Mouse (Mus musculus): Measurements from ENCODE around the gene Lhfp. TPM values are rescaled to one million over a fixed set of nuclear protein-coding genes. Genes with fewer than 3 reads are reported as not detected.

The Lhfp gene
- polyA plus RNA-seq, 1 experiment from 2014 or later = 37.4 TPM

GRCm38 (mm10) chr3:53201670-53202069 is 160.3 kb downstream of the Lhfp start:
- ATAC-seq (ENCODE audit: low FRiP score, low TSS enrichment) (no peak), DNase-seq (ENCODE audit: low spot score) (no peak)
- 58% methylated on average over 10 of the region's 10 CpGs for WGBS

GRCm38 (mm10) chr3:53202184-53202583 is 160.9 kb downstream of the Lhfp start:
- no peaks in the 10 kb centered on the region for H3K9me3 ChIP-seq (ENCODE audit: control insufficient read depth, low read length)
- no peaks in the 10 kb centered on the region for H3K27me3 ChIP-seq (ENCODE audit: control insufficient read depth, insufficient read depth, low read length)
- TF ChIP-seq CTCF (IDR thresholded peaks at IDR 0.05; ENCODE audit: low read depth) (no peak), EP300 (optimal IDR thresholded peaks at IDR 0.05) (no peak)
- H3K4me2 ChIP-seq (replicated peaks; ENCODE audit: low read depth) = no peak overlapping the region
- H3K4me1 ChIP-seq (replicated peaks; ENCODE audit: control insufficient read depth, insufficient read depth) = 0 out of 2 replicates have a peak, but pooled peaks cover 3% of the 10 kb centered on the region
- 70% methylated on average over 6 of the region's 6 CpGs for WGBS
- DNase-seq (ENCODE audit: low spot score) (no peak), ATAC-seq (ENCODE audit: low FRiP score, low TSS enrichment) (no peak)
- H3K4me3 ChIP-seq (ENCODE audit: low read depth, low read length) = no peak overlapping the region
- H3K27ac ChIP-seq (replicated peaks) = no peak overlapping the region
- H3K9ac ChIP-seq (ENCODE audit: low read length) = no peak overlapping the region
- no peaks in the 10 kb centered on the region for H3K36me3 ChIP-seq (ENCODE audit: control insufficient read depth, insufficient read depth, low read length)

More at GRCm38 (mm10) chr3:53201670-53202069, 160.3 kb downstream of the Lhfp start:
- no peak overlapping the region for H3K4me3 ChIP-seq (ENCODE audit: low read depth, low read length)
- H3K36me3 ChIP-seq (ENCODE audit: control insufficient read depth, insufficient read depth, low read length) = no peaks in the 10 kb centered on the region
- 0 out of 2 replicates have a peak, but pooled peaks cover 3% of the 10 kb centered on the region for H3K4me1 ChIP-seq (replicated peaks; ENCODE audit: control insufficient read depth, insufficient read depth)
- H3K27me3 ChIP-seq (ENCODE audit: control insufficient read depth, insufficient read depth, low read length) = no peaks in the 10 kb centered on the region
- H3K4me2 ChIP-seq (replicated peaks; ENCODE audit: low read depth) = no peak overlapping the region
- TF ChIP-seq CTCF (IDR thresholded peaks at IDR 0.05; ENCODE audit: low read depth) (no peak), EP300 (optimal IDR thresholded peaks at IDR 0.05) (no peak)
- H3K9me3 ChIP-seq (ENCODE audit: control insufficient read depth, low read length) = no peaks in the 10 kb centered on the region
- H3K9ac ChIP-seq (ENCODE audit: low read length) = no peak overlapping the region
- no peak overlapping the region for H3K27ac ChIP-seq (replicated peaks)

DNA sequence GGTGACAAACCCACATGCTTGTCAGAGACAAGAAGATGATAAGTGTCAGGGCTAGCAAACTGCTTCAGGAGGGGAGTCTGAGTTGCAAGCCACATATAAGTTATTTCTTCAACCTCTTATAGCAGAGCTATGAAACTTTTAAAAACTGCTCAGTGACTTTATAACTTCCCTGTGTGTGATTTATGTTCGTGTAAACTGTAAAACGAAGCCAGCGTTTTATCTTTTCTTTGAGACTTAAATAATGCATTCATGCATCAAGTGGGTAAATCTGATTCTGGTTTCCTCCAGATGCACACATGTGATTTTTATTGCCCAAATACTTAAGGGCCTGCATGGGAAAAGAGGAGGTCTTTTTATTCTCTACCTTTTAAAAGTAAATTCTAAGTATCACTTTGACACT is 161.4 kb downstream of the Lhfp start:
- H3K4me3 ChIP-seq (ENCODE audit: low read depth, low read length) = no peak overlapping the region
- ATAC-seq (ENCODE audit: low FRiP score, low TSS enrichment) = no peak
- no peak overlapping the region for H3K9ac ChIP-seq (ENCODE audit: low read length)
- H3K4me2 ChIP-seq (replicated peaks; ENCODE audit: low read depth) = no peak overlapping the region
- H3K27ac ChIP-seq (replicated peaks) = no peak overlapping the region
- H3K36me3 ChIP-seq (ENCODE audit: control insufficient read depth, insufficient read depth, low read length) = no peaks in the 10 kb centered on the region
- WGBS = 49% methylated on average over 3 of the region's 3 CpGs
- TF ChIP-seq CTCF (IDR thresholded peaks at IDR 0.05; ENCODE audit: low read depth) (no peak), EP300 (optimal IDR thresholded peaks at IDR 0.05) (no peak)
- no peaks in the 10 kb centered on the region for H3K9me3 ChIP-seq (ENCODE audit: control insufficient read depth, low read length)
- DNase-seq (ENCODE audit: low spot score) = no peak
- H3K4me1 ChIP-seq (replicated peaks; ENCODE audit: control insufficient read depth, insufficient read depth) = 0 out of 2 replicates have a peak, but pooled peaks cover 3% of the 10 kb centered on the region
- H3K27me3 ChIP-seq (ENCODE audit: control insufficient read depth, insufficient read depth, low read length) = no peaks in the 10 kb centered on the region

GRCm38 (mm10) chr3:53203656-53204055 is 162.3 kb downstream of the Lhfp start:
- H3K4me3 ChIP-seq (ENCODE audit: low read depth, low read length) = no peak overlapping the region
- H3K4me2 ChIP-seq (replicated peaks; ENCODE audit: low read depth) = no peak overlapping the region
- no peaks in the 10 kb centered on the region for H3K36me3 ChIP-seq (ENCODE audit: control insufficient read depth, insufficient read depth, low read length)
- H3K9me3 ChIP-seq (ENCODE audit: control insufficient read depth, low read length) = no peaks in the 10 kb centered on the region
- ATAC-seq (ENCODE audit: low FRiP score, low TSS enrichment) (no peak), DNase-seq (ENCODE audit: low spot score) (no peak)
- TF ChIP-seq CTCF (IDR thresholded peaks at IDR 0.05; ENCODE audit: low read depth) (no peak), EP300 (optimal IDR thresholded peaks at IDR 0.05) (no peak)
- H3K27ac ChIP-seq (replicated peaks) = no peak overlapping the region
- H3K4me1 ChIP-seq (replicated peaks; ENCODE audit: control insufficient read depth, insufficient read depth) = 0 out of 2 replicates have a peak, but pooled peaks cover 3% of the 10 kb centered on the region
- H3K27me3 ChIP-seq (ENCODE audit: control insufficient read depth, insufficient read depth, low read length) = no peaks in the 10 kb centered on the region
- H3K9ac ChIP-seq (ENCODE audit: low read length) = no peak overlapping the region
- 85% methylated on average over 5 of the region's 5 CpGs for WGBS

DNA sequence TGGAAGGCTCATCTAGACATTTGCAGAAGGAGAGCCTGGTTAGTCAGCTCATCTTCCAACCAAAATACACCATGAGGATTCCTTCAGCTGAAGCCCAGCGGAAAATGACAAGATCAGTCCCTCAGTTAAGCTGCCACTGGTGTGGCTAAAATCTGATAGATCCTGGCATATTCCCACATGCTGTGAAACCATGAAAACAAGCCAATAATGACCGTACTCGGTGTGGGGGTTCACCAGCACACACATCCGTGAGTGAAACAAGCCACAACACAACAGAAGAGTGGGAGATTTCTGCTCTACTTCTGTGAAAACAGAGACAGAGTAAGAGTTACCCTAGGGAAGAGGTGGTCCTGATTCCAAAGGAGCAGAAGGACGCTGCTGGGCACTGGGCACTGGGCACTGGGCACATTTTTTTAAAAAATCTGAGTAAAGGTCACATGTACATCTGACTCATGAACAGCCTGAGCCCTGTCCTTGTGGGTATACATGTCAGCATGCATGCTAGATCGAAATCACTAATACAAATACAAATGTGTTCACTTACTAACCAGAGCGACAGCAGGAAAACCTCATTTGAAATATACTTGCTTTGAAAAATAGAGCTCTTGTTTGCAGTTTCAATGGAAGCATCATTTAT is 163.1 kb downstream of the Lhfp start:
- no peak overlapping the region for H3K9ac ChIP-seq (ENCODE audit: low read length)
- 0 out of 2 replicates have a peak overlapping the region, but pooled peaks have one; percentile 26 for H3K27ac ChIP-seq (replicated peaks)
- 72% methylated on average over 7 of the region's 7 CpGs for WGBS
- H3K4me2 ChIP-seq (replicated peaks; ENCODE audit: low read depth) = no peak overlapping the region
- no peaks in the 10 kb centered on the region for H3K9me3 ChIP-seq (ENCODE audit: control insufficient read depth, low read length)
- DNase-seq (ENCODE audit: low spot score) (no peak), ATAC-seq (ENCODE audit: low FRiP score, low TSS enrichment) (no peak)
- 0 out of 2 replicates have a peak, but pooled peaks cover 3% of the 10 kb centered on the region for H3K4me1 ChIP-seq (replicated peaks; ENCODE audit: control insufficient read depth, insufficient read depth)
- no peak overlapping the region for H3K4me3 ChIP-seq (ENCODE audit: low read depth, low read length)
- TF ChIP-seq CTCF (IDR thresholded peaks at IDR 0.05; ENCODE audit: low read depth) (no peak), EP300 (optimal IDR thresholded peaks at IDR 0.05) (no peak)
- no peaks in the 10 kb centered on the region for H3K27me3 ChIP-seq (ENCODE audit: control insufficient read depth, insufficient read depth, low read length)
- H3K36me3 ChIP-seq (ENCODE audit: control insufficient read depth, insufficient read depth, low read length) = no peaks in the 10 kb centered on the region

DNA sequence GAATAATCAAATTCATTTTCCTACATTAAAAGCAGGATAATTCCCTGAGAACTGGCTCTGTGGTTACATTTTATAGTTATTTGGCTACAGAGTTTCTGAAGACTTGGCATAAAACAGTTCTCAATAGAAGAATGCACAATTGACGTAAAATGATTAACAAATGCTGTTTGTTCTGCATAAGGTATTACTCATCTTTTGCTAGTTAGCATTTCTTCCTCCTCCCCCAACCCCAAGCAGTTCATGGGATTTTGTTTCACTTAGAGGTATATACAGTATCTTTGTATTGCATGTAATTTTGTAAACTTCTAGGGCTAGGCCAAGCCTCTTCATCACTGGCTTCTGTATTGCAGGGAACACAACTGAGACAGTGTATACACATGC is 163.6 kb downstream of the Lhfp start:
- Histone ChIP-seq H3K27me3 (ENCODE audit: control insufficient read depth, insufficient read depth, low read length) (no peaks in the 10 kb centered on the region), H3K27ac (replicated peaks) (no peak overlapping the region), H3K9ac (ENCODE audit: low read length) (no peak overlapping the region), H3K9me3 (ENCODE audit: control insufficient read depth, low read length) (no peaks in the 10 kb centered on the region), H3K4me2 (replicated peaks; ENCODE audit: low read depth) (no peak overlapping the region), H3K4me3 (ENCODE audit: low read depth, low read length) (no peak overlapping the region), H3K36me3 (ENCODE audit: control insufficient read depth, insufficient read depth, low read length) (no peaks in the 10 kb centered on the region), H3K4me1 (replicated peaks; ENCODE audit: control insufficient read depth, insufficient read depth) (0 out of 2 replicates have a peak, but pooled peaks cover 3% of the 10 kb centered on the region)
- ATAC-seq (ENCODE audit: low FRiP score, low TSS enrichment) = no peak
- TF ChIP-seq CTCF (IDR thresholded peaks at IDR 0.05; ENCODE audit: low read depth) (no peak), EP300 (optimal IDR thresholded peaks at IDR 0.05) (no peak)
- no peak for DNase-seq (ENCODE audit: low spot score)
- 66% methylated on average over 1 of the region's 1 CpGs for WGBS
